Mouse (Mus musculus) thymus, adult 18-20 months (tissue): ENCODE measurements around the gene Ccdc194.

Source experiments
- DNase-seq, 2 experiments: peaks; one replicate each; pipeline ENCODE4 v3.0.0; 2022; ENCODE audit warnings: mixed read lengths in 2 of 2

The Ccdc194 gene

DNA sequence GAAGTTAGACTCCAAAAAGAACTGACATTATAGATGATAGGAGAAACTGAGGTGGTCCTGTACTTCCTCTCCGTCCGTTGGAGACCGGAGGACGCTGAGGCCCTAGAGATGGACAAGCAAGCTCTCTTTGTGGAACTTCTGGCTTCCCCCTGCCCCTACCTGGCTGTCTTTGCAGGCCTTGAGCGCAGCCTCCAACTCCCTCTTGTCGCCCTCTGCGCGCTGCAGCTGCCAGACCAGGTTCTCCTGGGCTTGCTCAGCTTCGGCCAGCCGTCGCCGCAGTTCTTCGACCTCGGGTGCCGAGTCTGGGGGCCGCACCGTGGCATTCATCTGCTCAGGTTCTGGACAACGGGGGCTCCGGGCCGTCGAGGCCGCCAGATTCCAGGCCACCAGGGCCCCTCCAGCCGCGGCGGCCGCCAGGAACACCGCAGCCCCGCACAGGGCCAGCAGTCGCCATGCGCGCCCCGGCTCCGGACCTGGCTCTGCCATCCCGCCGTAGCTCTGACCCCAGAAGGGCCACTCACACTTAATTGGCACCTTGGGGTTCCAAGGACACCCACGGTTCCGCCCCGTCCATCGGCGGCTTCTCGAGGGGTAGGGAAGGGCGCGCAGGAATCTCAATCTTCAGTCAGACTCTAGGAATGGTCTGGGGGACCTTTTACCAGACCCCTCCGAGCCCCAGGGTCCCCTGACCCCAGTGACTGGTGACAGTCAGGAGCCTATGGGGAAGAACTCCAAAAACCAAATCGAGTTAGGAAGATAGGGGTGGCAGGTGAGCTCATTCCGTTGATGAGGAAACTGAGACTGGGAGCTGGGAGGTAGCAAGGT is at the start of gene Ccdc194:
Ccdc194 (minus strand) TSS at position 486 of the 825 bp plus-strand sequence.
- DNase-seq = no peak

GRCm38 (mm10) chr8:71575020-71575419 is 49.5 kb upstream of the Ccdc194 start:
- no peak for DNase-seq

DNA sequence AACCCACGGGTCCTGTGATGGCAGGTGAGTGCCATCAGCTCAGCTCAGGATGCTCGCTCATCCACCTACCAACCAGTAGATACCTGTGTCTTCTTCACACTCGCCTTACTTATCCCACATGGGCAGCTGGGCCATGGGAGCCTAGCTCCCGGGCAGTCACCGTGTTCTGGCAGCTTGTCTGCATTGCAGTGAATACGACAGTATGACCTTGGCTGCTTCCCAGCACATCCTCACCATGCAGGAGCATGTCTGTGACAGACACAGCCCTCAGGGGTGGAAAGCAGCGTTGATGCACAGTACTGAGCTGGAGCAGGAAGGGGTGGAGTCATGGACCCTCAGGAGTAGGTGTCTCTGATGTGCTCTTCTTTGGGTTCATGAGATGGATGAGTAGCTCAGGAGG is 48.9 kb upstream of the Ccdc194 start:
- DNase-seq = no peak

DNA sequence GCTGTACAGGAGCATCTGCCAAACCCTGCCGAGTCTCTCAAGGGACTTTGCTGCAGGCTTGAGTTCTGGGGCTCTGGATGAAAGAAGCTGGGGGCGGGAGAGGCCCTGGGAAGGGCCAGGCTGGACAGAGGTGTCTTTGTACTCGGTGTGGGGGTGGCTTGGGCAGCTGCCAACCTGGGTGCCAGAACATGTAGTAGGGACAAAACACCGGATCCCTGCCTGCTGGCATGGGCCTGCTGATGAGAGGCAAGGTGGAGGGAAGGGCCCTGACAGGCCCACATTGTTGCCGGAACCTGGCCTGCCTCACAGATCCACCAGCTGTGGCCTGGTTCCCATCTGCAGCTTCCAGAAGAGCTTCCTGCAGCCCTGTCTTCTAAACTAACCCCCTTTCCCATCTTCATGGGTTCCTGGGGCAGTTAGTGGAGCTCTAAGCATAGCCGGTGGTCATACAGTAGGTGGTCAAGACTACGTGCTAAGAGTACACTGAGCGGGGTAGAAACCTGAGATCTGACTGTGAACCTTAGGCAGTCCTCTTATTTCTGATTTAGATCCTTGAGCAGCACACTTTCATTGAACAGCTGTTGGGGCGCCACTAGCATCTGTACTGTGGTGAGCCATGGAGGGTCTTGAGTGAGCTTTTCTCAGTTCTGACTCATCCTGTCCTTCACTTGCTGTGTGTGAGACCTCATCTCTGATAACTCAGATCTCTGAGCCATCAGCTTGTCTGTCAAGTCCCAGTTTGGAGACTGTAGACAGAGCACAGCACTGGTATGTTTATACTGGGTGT is 47.5 kb upstream of the Ccdc194 start:
- no peak for DNase-seq

GRCm38 (mm10) chr8:71572077-71572476 is 46.6 kb upstream of the Ccdc194 start:
- no peak for DNase-seq

- peak; percentile 78 to 88 for DNase-seq
Observed at GRCm38 (mm10) chr8:71570291-71570954, 44.9 kb upstream of the Ccdc194 start.

DNA sequence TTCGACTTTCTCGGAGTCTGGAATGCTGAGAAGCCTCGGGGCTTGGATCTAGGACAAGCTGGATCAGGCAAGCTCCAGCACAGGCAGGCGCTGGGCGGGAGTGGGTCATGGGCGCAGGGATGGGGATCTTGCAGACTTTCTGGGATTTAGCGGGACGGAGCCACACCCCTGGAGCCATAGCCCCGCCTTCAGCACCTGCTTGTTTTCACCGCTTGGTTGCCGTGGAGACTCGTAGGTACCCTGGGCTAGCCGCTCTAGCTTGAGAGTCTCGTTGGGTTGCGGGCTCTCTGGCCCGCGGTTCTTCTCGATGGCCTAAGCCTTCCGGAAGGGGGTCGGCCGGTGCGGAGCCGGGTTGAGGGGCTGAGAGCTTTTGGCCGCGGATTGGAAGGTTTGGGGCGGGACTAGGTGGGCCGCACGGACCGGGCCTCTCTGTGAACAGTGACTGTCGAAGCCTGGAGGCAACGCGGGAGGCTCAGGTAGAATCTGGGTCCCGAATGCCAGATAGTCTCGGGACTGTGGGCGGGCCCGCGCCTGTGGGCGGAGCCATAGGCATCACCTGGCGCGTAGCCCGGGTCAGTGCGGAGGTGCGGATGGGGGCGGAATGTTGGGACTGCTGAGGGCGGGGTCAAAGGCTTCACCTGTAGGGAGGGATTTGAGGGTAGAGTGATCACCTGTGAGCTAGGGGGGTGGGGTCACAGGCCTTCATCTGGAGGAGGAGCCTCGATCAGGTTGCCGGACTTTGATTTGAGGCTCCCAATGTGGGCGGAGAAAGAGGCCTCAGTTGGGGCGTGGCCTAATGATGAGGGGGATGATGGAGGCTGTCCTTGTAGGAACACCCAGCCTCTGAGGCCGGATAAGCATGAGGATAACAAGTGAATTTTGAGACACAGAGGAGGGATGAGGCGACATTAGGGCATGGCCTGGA is 44.1 kb upstream of the Ccdc194 start:
- DNase-seq = peak; percentile 49 to 74

DNA sequence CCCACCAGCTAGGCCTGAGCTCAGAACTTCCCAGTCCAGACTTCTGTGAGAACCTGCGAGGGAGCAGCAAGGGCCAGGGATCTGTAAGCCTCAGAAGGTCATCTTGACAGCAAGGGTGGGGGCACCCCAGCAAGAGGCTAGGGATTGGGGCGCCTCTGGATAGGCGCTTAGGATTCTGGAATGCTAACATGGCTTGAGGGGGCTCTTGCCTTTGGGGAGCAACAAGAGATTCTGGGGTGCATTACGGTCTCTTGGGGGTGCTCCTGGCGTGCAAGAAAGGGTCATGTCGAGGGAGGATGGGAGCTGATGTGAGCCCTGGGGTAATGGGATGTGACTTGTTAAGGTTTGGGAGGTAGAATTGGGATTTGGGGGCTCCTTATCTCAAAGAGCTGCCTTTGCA is 43.4 kb upstream of the Ccdc194 start:
- DNase-seq = no peak

GRCm38 (mm10) chr8:71568387-71568937 is 43.0 kb upstream of the Ccdc194 start, which contains the start of gene Slc27a1:
Gene Slc27a1 (plus strand): TSS chr8:71568882.
- DNase-seq = no peak

- no peak for DNase-seq
Observed at GRCm38 (mm10) chr8:71567587-71567986, 42.1 kb upstream of the Ccdc194 start.

DNA sequence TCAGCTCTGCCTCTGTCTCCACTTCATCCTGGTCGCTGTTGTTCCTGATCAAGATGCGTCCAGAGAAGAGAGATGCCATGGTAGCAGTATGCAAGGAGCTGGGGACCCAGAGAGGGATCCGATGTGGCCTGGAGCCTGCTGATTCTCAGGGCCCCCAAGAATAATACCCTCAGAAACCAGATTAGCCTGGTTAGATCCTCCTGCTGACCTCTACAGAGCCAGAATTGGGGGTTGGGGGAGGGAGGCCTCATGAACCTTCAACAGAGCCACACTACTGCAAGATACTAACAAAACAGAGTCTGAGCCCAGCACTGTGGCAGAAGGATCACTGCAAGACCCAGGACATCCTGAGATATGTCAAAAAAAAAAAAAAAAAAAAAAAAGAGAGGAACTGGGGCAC is 41.0 kb upstream of the Ccdc194 start, which contains the start of gene Nxnl1:
Nxnl1 (minus strand) TSS at position 101 of the 400 bp plus-strand sequence.
- no peak for DNase-seq

DNA sequence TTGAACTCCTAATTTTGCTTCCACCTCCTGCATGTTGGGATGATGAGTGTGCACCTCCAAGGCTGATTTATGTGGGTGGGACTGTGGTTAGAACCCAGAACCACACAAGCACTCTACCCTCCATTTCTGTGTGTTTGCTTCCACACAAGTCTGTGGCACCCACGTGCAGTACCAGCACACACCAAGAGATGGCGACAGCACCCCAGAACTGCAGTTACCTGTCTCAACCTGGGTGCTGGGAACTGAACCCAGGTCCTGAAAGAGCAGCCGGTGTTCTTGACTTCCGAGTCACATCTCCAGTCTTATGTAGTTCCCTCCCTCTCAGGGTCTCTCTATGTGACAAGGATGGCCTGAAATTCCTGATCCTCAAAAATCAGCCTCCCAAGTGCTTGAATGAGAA is 38.5 kb upstream of the Ccdc194 start:
- DNase-seq = no peak

DNA sequence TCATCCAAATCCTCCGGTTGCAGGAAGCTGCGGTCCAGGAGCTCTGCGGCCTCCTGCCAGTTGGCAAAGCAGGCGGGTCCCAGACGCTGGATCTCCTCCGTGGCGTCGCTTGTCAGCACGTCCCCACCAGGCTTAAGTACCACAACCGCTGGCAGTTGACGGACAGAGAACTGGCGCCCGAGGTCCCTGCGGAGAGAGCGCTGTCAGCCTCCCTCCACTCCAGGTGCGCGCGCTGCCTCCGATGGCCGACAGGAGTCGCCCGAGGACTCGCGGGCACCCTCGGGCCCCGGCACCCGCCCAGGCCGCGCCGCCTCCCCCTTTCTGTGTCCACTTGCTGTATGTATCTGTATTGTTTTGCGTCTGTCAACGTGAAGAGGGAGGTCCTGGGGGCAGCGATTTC is 37.2 kb upstream of the Ccdc194 start:
- DNase-seq = peak; percentile 62 to 69

DNA sequence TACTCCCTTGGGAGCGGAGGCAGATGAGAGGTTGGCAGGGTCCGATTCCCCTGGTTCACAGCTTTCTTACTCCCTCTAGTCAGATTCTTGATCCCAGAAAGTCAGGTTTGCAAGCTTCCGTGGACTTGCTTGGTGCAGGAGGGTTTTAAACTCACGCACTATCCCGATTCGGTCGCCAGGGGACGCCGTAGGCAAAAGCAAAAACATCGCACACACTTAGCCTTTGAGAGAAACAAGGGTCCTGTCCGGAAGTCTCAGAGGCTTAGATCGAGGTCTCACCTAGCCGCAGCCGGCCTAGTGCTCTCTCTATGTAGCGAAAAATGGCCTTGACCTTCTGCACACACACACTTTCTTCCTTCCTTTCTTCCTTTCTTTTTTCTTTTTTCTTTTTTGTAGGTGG is 35.9 kb upstream of the Ccdc194 start:
- no peak for DNase-seq

- DNase-seq = no peak
Observed at GRCm38 (mm10) chr8:71560765-71561164, 35.3 kb upstream of the Ccdc194 start.

GRCm38 (mm10) chr8:71560071-71560470 is 34.6 kb upstream of the Ccdc194 start:
- no peak for DNase-seq

DNA sequence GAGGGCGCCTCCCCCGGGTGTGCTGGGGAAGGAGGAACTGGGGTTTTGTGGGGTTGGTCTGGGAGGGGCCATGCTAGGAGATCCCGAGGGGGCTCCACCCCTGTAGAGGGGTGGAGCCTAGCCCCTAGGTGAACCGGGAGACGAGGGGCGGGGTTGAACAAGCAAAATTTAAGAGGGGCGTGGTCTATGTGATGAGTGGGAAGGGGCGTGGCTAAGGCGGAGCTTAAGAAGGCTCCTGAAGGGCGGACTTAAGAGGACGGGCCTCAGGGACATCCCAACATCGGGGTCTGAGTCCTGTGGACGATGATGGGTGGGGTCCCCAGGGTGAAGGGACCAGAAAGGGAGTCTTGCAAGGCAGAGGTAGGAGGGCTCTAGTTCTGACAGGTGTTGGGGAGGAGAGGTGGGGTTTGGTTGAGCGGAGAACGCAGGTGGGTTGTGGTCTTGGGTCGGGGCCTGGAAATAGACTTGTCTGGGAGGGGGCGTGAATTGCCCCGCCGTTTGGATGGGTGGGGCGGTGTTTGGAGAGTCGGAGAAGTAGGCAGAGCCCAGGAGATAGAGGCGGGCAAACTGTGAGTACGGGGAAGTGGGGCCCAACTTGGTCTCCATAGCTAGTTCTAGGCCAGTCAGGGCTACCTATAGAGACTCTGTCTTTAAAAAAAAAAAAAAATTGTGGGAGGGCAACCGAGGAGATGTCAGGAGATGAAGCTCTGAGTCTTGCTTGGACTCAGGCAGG is 33.6 kb upstream of the Ccdc194 start:
- DNase-seq = peak; percentile 66 to 82

DNA sequence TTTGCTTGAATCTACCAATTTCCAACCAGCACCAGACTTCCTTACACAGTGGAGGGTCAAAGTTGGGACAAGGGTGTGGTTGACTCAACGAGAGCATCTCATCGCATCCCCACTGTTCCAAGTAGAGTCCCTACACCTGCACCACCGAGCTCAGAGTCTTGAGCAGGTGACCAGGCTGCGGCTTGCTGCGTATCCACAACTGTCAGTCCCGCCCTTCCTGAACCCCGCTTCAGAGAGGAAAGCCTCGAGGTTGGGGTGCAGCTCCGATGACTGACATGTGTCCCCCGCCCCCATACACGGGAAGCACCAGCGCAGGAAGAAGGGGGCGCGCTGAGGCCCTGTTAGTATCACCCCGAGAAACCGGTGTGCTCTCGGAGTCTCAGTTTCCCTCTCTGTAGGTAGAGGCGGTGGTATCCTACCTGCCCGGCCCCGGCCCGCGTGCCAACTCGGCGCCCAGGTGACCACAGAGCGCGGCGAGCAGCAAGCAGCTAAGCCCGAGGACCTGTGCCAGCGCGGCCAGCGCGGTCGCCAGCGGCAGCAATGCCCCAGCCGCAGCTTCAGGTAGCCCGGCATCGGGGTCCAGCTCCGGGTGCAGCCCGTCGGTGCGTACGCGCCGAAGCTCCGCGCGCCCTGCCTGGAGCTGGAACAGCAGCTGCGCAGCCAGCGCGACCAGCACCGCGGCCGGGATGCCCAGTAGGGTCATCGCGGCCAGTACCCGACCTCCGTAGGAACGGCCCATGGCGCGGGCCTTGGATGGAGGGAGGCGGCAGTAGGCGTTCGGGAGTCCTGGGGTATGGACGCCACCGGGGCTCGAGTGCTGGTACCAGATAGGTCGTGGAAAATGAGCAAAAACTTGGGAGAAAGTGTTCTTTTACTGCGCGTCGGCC is 32.8 kb upstream of the Ccdc194 start, which contains the start of gene Tmem221:
Tmem221 (minus strand) TSS at position 801 of the 887 bp plus-strand sequence.
- peak; percentile 66 to 75 for DNase-seq

GRCm38 (mm10) chr8:71554644-71555043 is 29.1 kb upstream of the Ccdc194 start:
- DNase-seq = no peak

DNA sequence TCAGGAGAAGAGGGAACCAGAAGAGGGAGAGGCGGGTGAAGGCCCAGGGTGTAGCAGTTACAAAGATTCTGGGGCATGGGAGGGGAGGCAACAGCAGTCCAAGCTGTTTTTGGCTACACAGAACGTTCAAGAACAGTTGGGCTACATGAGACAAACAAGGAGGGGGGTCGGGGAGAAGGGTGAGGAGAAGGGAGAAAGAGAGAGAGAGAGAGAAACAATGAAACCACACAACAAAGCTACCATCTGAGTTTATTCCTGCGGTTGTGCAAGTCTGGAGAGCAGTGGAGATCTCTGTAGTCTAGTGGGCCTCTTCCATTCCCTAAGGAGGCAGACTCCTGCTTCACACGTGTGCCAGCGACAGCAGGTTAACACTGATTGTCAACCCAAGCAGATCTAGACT is 28.5 kb upstream of the Ccdc194 start:
- DNase-seq = no peak
